Mouse (Mus musculus): Measurements from ENCODE around the gene Tmem178b. TPM values are rescaled to one million over a fixed set of nuclear protein-coding genes. Genes with fewer than 3 reads are reported as not detected.

The Tmem178b gene
- total and polyA plus RNA-seq, 2 experiments from 2014 or later = 0.07 TPM; not detected in 1

DNA sequence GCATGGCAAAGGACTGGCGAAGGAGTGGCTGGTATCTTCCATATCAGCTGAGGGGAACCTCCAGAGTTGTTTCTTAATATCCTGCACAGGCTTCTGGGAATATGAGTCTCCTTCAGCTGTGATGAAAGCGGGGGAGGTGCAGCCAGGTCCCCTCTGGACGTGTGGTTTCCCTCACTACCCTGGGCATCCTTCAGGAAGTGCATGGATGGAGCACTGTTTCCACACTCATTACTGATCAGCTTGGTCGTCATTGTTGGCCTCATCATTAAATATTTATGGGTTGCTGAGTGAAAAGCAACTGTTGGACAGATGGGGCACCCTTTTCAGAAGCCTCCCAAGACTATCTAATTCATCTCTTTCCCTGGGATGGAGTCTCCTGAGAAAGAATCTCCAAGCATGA, 146.3 kb downstream of the Tmem178b start:
- TF ChIP-seq CTCF (IDR thresholded peaks at IDR 0.05; ENCODE audit: low read depth) (no peak), EP300 (IDR thresholded peaks at IDR 0.05; ENCODE audit: low read depth) (no peak)
- 26% methylated on average over 4 of the region's 4 CpGs for WGBS

DNA sequence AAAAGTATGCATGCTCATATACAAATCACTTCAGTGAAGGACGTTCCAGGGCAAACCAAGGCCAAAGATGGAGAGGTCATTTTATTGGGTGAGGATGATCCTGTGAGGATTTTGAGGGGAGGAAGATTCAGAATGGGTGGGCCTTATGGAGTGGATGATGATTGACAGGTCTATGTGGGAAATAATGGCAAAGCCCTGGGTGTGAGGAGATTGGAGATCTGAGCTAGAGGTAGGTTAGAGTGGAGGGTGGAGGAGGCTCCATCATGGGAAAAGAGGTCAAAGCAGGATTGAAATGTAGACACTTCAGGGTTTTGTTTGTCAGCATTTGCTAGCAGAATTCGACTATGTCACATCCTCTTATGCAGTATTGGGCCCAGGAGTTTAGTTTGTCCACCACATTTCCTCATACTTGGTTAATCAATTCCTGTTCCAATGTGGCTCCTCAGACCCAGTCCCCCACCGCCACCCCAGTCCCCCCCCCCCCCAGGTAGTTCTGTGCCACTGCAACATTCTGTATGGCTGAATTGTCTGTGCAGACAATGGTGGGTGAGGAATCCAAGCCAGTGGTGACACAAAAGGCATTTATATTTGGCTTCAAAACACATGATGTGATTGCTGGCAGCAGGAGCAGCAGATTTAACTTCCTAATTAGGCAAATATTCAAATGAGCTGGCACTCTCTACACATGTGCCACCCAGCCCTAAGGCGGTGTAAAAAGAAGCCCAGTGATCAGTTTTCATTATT, 150.7 kb downstream of the Tmem178b start:
- Histone ChIP-seq H3K4me2 (ENCODE audit: low read depth, low read length) (no peak overlapping the region), H3K9ac (replicated peaks; ENCODE audit: low read depth, low read length) (no peak overlapping the region), H3K4me3 (ENCODE audit: low read depth, low read length) (no peak overlapping the region), H3K27ac (ENCODE audit: low read depth) (no peak overlapping the region), H3K36me3 (replicated peaks; ENCODE audit: control insufficient read depth, insufficient read depth, low read length) (no peaks in the 10 kb centered on the region), H3K9me3 (replicated peaks; ENCODE audit: control insufficient read depth, low read length) (no peaks in the 10 kb centered on the region), H3K4me1 (ENCODE audit: control insufficient read depth, insufficient read depth) (no peaks in the 10 kb centered on the region), H3K27me3 (ENCODE audit: control insufficient read depth, insufficient read depth, low read length) (no peaks in the 10 kb centered on the region)
- ATAC-seq (ENCODE audit: insufficient read depth, low read depth) (no peak), DNase-seq (ENCODE audit: low spot score) (no peak)
- TF ChIP-seq CTCF (IDR thresholded peaks at IDR 0.05; ENCODE audit: low read depth) (no peak), EP300 (IDR thresholded peaks at IDR 0.05; ENCODE audit: low read depth) (no peak)
- WGBS = 74% methylated on average over 4 of the region's 4 CpGs

More for the DNA sequence above, 146.3 kb downstream of the Tmem178b start:
- Histone ChIP-seq H3K9me3 (replicated peaks; ENCODE audit: control insufficient read depth, low read length) (no peaks in the 10 kb centered on the region), H3K4me1 (ENCODE audit: control insufficient read depth, insufficient read depth) (no peaks in the 10 kb centered on the region), H3K27ac (ENCODE audit: low read depth) (no peak overlapping the region), H3K4me2 (ENCODE audit: low read depth, low read length) (no peak overlapping the region), H3K4me3 (ENCODE audit: low read depth, low read length) (no peak overlapping the region), H3K9ac (replicated peaks; ENCODE audit: low read depth, low read length) (no peak overlapping the region), H3K27me3 (ENCODE audit: control insufficient read depth, insufficient read depth, low read length) (no peaks in the 10 kb centered on the region), H3K36me3 (replicated peaks; ENCODE audit: control insufficient read depth, insufficient read depth, low read length) (no peaks in the 10 kb centered on the region)
- DNase-seq (ENCODE audit: low spot score) (no peak), ATAC-seq (ENCODE audit: insufficient read depth, low read depth) (no peak)

DNA sequence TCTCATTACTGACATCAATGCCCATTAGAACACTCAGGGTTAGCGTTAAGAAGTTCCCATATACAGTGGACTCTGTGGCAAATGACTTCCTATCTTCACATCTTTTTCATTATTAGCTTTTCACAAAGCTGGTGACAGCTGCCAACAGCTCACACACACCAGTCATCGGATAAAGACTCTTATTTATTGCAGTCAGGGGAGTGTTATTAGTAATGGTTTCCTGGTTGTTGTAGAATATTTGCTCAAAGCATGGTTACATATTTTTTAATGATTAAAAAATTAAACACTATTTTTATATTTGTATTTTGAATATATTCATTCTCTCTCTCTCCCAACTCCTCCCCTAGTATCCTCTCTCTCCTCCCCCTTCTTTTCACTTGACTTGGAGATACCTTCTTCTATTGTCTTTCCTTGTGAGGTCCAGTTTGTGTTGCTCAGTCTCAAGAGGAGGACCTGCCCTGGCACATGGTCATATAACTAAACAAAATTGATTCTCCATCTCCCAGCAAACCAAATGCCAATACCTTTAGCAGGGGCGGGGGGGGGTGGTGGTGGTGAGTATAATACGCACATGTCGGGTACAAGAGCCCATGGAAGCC, 151.4 kb downstream of the Tmem178b start:
- Histone ChIP-seq H3K36me3 (replicated peaks; ENCODE audit: control insufficient read depth, insufficient read depth, low read length) (no peaks in the 10 kb centered on the region), H3K9ac (replicated peaks; ENCODE audit: low read depth, low read length) (no peak overlapping the region), H3K4me2 (ENCODE audit: low read depth, low read length) (no peak overlapping the region), H3K27me3 (ENCODE audit: control insufficient read depth, insufficient read depth, low read length) (no peaks in the 10 kb centered on the region), H3K4me1 (ENCODE audit: control insufficient read depth, insufficient read depth) (no peaks in the 10 kb centered on the region), H3K27ac (ENCODE audit: low read depth) (no peak overlapping the region), H3K4me3 (ENCODE audit: low read depth, low read length) (no peak overlapping the region), H3K9me3 (replicated peaks; ENCODE audit: control insufficient read depth, low read length) (no peaks in the 10 kb centered on the region)
- TF ChIP-seq EP300 (IDR thresholded peaks at IDR 0.05; ENCODE audit: low read depth) = no peak
- no peak for TF ChIP-seq CTCF (IDR thresholded peaks at IDR 0.05; ENCODE audit: low read depth)
- ATAC-seq (ENCODE audit: insufficient read depth, low read depth) (no peak), DNase-seq (ENCODE audit: low spot score) (no peak)
- 76% methylated on average over 5 of the region's 5 CpGs for WGBS

DNA sequence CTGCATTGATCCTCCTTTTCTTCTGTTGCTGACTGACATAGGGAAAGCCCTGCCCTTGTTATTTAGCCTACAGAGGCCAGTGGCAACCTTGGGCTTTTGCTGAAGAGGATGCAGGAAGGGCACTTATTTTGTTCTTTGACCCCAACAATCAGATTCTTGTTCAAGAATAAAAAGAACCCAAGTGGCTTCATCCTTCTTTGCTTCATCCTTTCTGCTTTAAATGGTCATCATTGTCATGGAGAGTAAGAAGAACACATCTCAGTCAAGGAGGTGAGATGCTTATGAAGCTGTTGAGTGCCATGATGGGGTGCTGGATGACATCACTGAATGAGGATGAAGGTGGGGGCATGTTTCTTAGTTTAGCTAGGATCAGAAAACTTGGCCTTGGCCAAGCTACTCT, 159.8 kb downstream of the Tmem178b start:
- no peak overlapping the region for H3K27ac ChIP-seq (ENCODE audit: low read depth)
- ATAC-seq (ENCODE audit: insufficient read depth, low read depth) = no peak
- no peaks in the 10 kb centered on the region for H3K9me3 ChIP-seq (replicated peaks; ENCODE audit: control insufficient read depth, low read length)
- no peaks in the 10 kb centered on the region for H3K36me3 ChIP-seq (replicated peaks; ENCODE audit: control insufficient read depth, insufficient read depth, low read length)
- no peak overlapping the region for H3K4me2 ChIP-seq (ENCODE audit: low read depth, low read length)
- no peaks in the 10 kb centered on the region for H3K4me1 ChIP-seq (ENCODE audit: control insufficient read depth, insufficient read depth)
- H3K4me3 ChIP-seq (ENCODE audit: low read depth, low read length) = no peak overlapping the region
- H3K9ac ChIP-seq (replicated peaks; ENCODE audit: low read depth, low read length) = no peak overlapping the region
- no peaks in the 10 kb centered on the region for H3K27me3 ChIP-seq (ENCODE audit: control insufficient read depth, insufficient read depth, low read length)
- DNase-seq (ENCODE audit: low spot score) = no peak
- TF ChIP-seq CTCF (IDR thresholded peaks at IDR 0.05; ENCODE audit: low read depth) (no peak), EP300 (IDR thresholded peaks at IDR 0.05; ENCODE audit: low read depth) (no peak)

DNA sequence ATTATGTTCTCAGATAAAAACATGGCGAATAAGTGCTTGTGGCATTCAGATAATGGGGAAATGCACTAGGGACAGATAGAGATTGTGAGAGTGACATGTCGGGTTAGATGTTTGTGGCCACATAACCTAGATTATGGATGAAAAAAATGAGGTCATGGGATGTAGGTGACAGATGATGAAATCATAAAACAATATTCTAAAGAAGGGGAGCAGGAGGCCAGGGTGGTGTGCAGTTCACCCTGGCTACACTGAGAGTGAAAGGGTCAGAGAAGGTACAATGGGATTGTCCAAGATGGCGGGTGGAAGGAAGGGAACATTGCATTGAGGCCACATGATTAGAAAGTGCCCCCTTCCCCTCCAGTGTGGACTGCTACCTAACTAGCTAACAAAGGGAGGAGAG, 160.9 kb downstream of the Tmem178b start:
- no peak for DNase-seq (ENCODE audit: low spot score)
- no peak overlapping the region for H3K4me3 ChIP-seq (ENCODE audit: low read depth, low read length)
- no peaks in the 10 kb centered on the region for H3K27me3 ChIP-seq (ENCODE audit: control insufficient read depth, insufficient read depth, low read length)
- TF ChIP-seq EP300 (IDR thresholded peaks at IDR 0.05; ENCODE audit: low read depth) (no peak), CTCF (IDR thresholded peaks at IDR 0.05; ENCODE audit: low read depth) (no peak)
- H3K4me1 ChIP-seq (ENCODE audit: control insufficient read depth, insufficient read depth) = no peaks in the 10 kb centered on the region
- WGBS = 76% methylated on average over 3 of the region's 3 CpGs
- no peaks in the 10 kb centered on the region for H3K9me3 ChIP-seq (replicated peaks; ENCODE audit: control insufficient read depth, low read length)
- H3K4me2 ChIP-seq (ENCODE audit: low read depth, low read length) = no peak overlapping the region
- no peak overlapping the region for H3K9ac ChIP-seq (replicated peaks; ENCODE audit: low read depth, low read length)
- ATAC-seq (ENCODE audit: insufficient read depth, low read depth) = no peak
- H3K36me3 ChIP-seq (replicated peaks; ENCODE audit: control insufficient read depth, insufficient read depth, low read length) = no peaks in the 10 kb centered on the region
- no peak overlapping the region for H3K27ac ChIP-seq (ENCODE audit: low read depth)

Measured in heart, postnatal 0 days (tissue).